Mouse (Mus musculus) stomach, postnatal 0 days (tissue): ENCODE data around the gene Pex12.

Experiments used
- CTCF ChIP-seq: IDR thresholded peaks from 2 replicates; pipeline ENCODE4 v1.5.1; 2016; ENCODE audit warnings: antibody characterized with exemption, low read depth, mild to moderate bottlenecking, moderate library complexity
- EP300 ChIP-seq: optimal IDR thresholded peaks from 2 replicates; pipeline ENCODE3; 2016; ENCODE audit warnings: antibody characterized with exemption

- TF ChIP-seq CTCF (no peak), EP300 (no peak)
Observed at GRCm38 (mm10) chr11:83276251-83276650, 26.1 kb downstream of the Pex12 start.
